Mouse (Mus musculus) heart, embryonic 14.5 days (tissue): Measurements from ENCODE around the gene Trpm6. TPM values are rescaled to one million over a fixed set of nuclear protein-coding genes. Genes with fewer than 3 reads are reported as not detected.

ENCODE experiments used
- ATAC-seq: fragments of 200-750 bp; cut with Nextera tagmentation; 2 replicates; pipeline ENCODE4 v1.8.0; 2017; ENCODE audit warnings: low read depth, moderate TSS enrichment; ENCODE audit not compliant: insufficient number of reproducible peaks, insufficient read depth, low FRiP score
- H3K27ac ChIP-seq, 2 experiments: fragments of 200-500 bp in 1 of 2; fragments of 300-500 bp in 1 of 2; sonication (generic) in 1 of 2; replicated peaks in 1 of 2; 2 replicates each; pipeline ENCODE4 v1.5.1; 2012 to 2014; ENCODE audit warnings: low read depth in 2 of 2, low read length in 2 of 2, control low read depth in 1 of 2, mild to moderate bottlenecking in 1 of 2, mixed read lengths in 1 of 2; ENCODE audit not compliant: control insufficient read depth in 1 of 2, insufficient read depth in 1 of 2
- H3K27me3 ChIP-seq: fragments of 300-500 bp; sonication (generic); 2 replicates; pipeline ENCODE4 v1.6.1; 2014; ENCODE audit warnings: mild to moderate bottlenecking, low read length, control low read depth; ENCODE audit not compliant: control insufficient read depth, insufficient read depth
- H3K36me3 ChIP-seq: fragments of 300-500 bp; sonication (generic); 2 replicates; pipeline ENCODE4 v1.6.1; 2014; ENCODE audit warnings: mild to moderate bottlenecking, control low read depth, low read length, mixed read lengths; ENCODE audit not compliant: control insufficient read depth, insufficient read depth
- H3K4me1 ChIP-seq, 2 experiments: fragments of 200-500 bp in 1 of 2; fragments of 300-500 bp in 1 of 2; sonication (generic) in 1 of 2; 2 replicates each; pipeline ENCODE4 v1.6.1; 2012 to 2014; ENCODE audit warnings: low read length in 2 of 2, control low read depth in 1 of 2, mixed read lengths in 1 of 2; ENCODE audit not compliant: control insufficient read depth in 2 of 2, insufficient read depth in 2 of 2
- H3K4me2 ChIP-seq: fragments of 300-500 bp; sonication (generic); 2 replicates; pipeline ENCODE4 v1.6.1; 2014; ENCODE audit warnings: mild to moderate bottlenecking, low read length
- H3K4me3 ChIP-seq, 2 experiments: fragments of 200-500 bp in 1 of 2; fragments of 300-500 bp in 1 of 2; sonication (generic) in 1 of 2; 2 replicates each; pipeline ENCODE4 v1.5.1; 2012 to 2014; ENCODE audit warnings: low read length in 2 of 2, mild to moderate bottlenecking in 2 of 2, control low read depth in 1 of 2, low read depth in 1 of 2, moderate library complexity in 1 of 2; ENCODE audit not compliant: control insufficient read depth in 1 of 2, insufficient read depth in 1 of 2
- H3K9ac ChIP-seq: fragments of 300-500 bp; sonication (generic); 2 replicates; pipeline ENCODE4 v1.6.1; 2014; ENCODE audit warnings: mild to moderate bottlenecking, low read length
- H3K9me3 ChIP-seq: fragments of 300-500 bp; sonication (generic); 2 replicates; pipeline ENCODE4 v1.6.1; 2016; ENCODE audit warnings: low read length, control low read depth; ENCODE audit not compliant: control insufficient read depth
- WGBS: fragments of 180-500 bp; shearing (Covaris S2); extraction: QIAGEN DNeasy Blood & Tissue Kit; methylation state at CpG from one replicate; pipeline ENCODE4 v1.1.7; 2014; 5-methylcytosine and 5-hydroxymethylcytosine counted together
- polyA plus RNA-seq: library from polyadenylated mRNA; unstranded; fragments of >200 nt; fragmentation: Nextera tagmentation; extraction: Ambion mirVana; gene quantifications from 2 replicates; pipeline ENCODE4 v1.2.1, GENCODE M21; 2014

Trpm6 gene
- polyA plus RNA-seq, 1 experiment from 2014 or later = 0.31 TPM

DNA sequence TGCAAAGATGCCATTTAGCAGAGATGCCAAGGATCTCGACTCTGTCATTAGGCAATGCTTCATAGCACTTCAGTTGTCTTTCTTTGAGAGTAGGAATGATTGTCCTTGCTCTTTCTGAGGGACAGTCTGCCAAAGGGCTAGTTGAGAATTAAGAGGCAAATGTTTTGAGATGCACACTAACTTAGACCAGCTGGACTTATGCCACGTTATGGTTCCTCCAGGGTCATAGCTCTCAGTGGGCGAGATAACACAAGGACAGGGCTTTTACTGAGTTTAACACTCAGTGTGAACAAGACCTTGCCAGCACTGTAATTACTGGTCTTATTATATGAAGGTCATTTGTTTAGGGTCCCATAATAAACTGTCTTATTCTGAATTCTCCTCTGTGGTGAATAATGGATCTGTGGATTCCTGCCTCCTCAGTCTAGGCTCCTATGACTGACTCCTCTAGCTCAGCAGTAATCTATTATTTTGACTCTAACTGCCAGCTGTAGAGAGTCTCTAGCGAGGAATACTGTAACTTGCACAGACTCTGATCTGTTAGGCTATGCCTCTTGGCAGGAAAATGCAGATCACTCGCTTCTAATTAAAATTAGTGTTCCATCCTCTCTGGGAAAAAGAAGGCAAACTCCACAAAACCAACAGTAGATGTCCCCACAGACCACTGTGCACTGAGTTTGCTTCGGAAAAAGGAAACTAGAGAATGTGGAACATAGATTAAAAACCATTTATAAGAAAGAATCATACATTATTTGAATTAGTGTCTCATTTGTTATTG lies 123.2 kb downstream of the Trpm6 start:
- ATAC-seq = no peak
- H3K4me3 ChIP-seq = no peak overlapping the region
- no peak overlapping the region for H3K27ac ChIP-seq
- no peaks in the 10 kb centered on the region for H3K36me3 ChIP-seq
- H3K27me3 ChIP-seq = no peaks in the 10 kb centered on the region
- H3K9ac ChIP-seq = no peak overlapping the region
- H3K4me1 ChIP-seq = peaks cover 0 to 3% of the 10 kb centered on the region in 2 experiments; a peak in 1 of 4 replicates
- 55% methylated on average over 6 of the region's 6 CpGs for WGBS
- no peaks in the 10 kb centered on the region for H3K9me3 ChIP-seq
- H3K4me2 ChIP-seq = no peak overlapping the region

DNA sequence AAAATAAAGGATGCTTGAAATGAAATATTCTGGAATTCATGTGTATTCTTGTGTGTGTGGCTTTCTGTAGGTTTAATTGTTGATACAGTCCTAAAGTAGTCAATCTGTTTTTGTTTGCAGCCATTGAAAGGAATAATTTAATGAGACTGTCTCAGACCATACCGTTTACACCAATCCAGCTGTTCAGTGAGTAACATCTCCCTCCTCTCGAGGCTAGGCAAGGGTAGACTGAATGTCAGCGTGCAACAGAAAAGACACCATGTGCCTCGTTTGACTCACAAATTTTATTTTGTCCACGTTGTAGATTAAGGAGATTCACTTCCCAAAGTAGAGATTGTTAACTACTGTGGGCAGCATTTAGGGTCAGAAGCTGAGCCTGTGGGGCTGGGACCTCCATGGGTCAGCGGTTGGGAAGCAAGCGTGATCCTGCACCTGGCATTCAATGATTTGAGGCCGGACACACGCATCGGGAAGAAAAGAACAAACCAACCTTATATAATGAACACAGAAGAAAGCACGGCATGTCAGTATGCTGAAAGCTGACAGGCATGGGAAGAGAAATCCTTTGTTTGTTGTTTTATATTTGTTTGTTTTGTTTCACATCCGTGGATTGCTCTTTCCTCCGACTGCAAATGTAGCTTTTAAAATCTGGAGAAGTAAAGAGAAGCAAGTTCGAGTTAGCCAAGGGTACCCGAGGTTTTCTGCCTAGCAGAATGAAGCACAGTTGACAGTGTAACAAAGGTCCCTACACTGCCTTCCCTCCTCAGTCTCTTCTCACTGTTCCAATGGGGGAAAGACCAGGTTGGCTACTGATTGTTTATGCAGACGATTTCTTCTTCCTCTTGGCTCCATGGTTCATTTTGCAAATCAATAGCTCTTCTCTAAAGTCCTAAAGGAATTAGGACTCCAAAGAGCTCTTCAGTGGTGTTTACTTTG lies 124.2 kb downstream of the Trpm6 start:
- Histone ChIP-seq H3K4me1 (peaks cover 0 to 3% of the 10 kb centered on the region in 2 experiments; a peak in 1 of 4 replicates), H3K9me3 (no peaks in the 10 kb centered on the region), H3K4me3 (no peak overlapping the region), H3K36me3 (no peaks in the 10 kb centered on the region), H3K4me2 (no peak overlapping the region), H3K27me3 (no peaks in the 10 kb centered on the region), H3K9ac (no peak overlapping the region), H3K27ac (no peak overlapping the region)
- no peak for ATAC-seq
- 73% methylated on average over 16 of the region's 16 CpGs for WGBS

DNA sequence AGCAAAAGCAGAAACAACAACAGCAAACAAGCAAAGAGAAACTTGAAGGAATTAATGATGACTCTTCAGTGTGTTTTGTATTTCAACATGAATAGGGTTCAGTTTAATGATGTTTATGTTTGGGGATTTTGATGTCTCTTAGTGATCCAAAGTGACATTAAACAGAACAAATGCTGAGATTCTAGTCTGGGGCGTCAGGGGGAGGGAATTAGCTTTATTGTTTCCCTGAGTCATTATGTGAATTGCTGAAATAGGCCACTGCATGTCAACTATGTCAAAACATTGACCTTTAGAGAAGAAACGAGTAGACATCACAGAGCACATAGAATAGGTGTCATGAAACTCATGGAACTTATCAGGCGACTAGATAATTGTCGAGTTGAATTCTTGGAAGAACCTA lies 129.5 kb downstream of the Trpm6 start:
- no peak for ATAC-seq
- WGBS = 67% methylated on average over 4 of the region's 4 CpGs
- no peak overlapping the region for H3K4me2 ChIP-seq

DNA sequence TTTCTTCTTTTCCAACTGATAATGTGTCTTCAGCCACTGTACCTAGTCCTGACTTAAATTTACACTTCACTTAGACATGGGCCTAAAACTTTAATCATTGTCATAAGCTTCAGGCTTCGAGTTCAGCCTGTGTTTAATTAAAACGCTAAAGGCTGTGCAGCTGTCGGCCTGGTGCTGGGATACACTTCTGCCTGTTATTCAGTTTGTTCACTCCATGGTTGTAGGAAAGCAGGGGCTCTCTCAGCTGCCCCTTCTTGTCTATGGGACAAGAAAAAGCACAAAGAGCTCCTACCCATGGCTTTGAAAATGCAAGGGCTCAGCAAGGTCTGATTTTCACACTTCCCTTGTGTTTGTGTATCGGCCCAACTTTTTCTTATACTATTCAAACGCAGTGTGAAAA lies 131.4 kb downstream of the Trpm6 start:
- no peak for ATAC-seq

More for the DNA sequence above, 129.5 kb downstream of the Trpm6 start:
- H3K9ac ChIP-seq = no peak overlapping the region
- no peaks in the 10 kb centered on the region for H3K4me1 ChIP-seq
- H3K27me3 ChIP-seq = no peaks in the 10 kb centered on the region
- H3K27ac ChIP-seq = no peak overlapping the region
- no peaks in the 10 kb centered on the region for H3K9me3 ChIP-seq
- H3K4me3 ChIP-seq = no peak overlapping the region
- no peaks in the 10 kb centered on the region for H3K36me3 ChIP-seq

DNA sequence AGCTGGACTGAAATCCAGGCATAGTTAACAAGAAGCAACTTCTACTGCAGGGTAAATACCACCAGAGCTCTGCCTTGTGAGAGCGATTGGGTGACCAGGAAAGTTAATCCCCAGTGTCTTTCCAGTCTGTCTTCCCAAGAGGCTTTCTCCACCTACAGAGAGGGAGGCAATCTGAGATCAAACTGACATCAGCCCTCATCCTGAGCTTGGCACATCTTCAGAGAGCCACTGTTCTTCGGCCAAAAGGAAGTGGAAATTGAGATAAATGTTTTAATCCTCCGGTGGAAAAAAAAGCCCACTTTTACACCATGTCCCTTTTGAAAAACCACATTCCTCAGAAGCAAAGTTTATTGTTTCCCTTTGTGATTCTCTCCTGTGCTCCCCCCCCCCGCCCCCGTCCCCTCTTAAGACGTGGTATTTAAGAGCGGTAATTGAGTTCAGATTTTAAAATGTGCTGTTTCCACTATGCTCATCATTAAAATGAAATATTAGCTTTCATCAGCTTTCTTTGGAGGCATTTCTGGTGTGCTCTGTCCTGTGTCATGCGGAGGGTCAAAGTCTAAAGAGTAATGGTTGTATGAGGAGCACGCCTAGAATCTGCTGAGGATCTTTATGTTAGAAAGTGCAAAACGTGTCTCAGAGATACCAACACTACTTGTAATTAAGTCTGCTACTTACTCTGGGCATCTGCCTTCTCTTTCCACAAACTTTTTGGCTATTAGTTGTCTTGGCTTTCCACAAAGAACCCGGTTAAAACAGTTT lies 138.0 kb downstream of the Trpm6 start:
- H3K9me3 ChIP-seq = no peaks in the 10 kb centered on the region
- H3K27me3 ChIP-seq = no peaks in the 10 kb centered on the region
- H3K36me3 ChIP-seq = no peaks in the 10 kb centered on the region
- no peak overlapping the region for H3K4me2 ChIP-seq
- WGBS = 61% methylated on average over 11 of the region's 11 CpGs
- no peak overlapping the region for H3K9ac ChIP-seq
- ATAC-seq = no peak
- no peak overlapping the region for H3K4me3 ChIP-seq
- no peaks in the 10 kb centered on the region for H3K4me1 ChIP-seq
- H3K27ac ChIP-seq = no peak overlapping the region

More for the DNA sequence above, 131.4 kb downstream of the Trpm6 start:
- no peak overlapping the region for H3K27ac ChIP-seq
- H3K36me3 ChIP-seq = no peaks in the 10 kb centered on the region
- H3K9me3 ChIP-seq = no peaks in the 10 kb centered on the region
- no peak overlapping the region for H3K4me3 ChIP-seq
- no peak overlapping the region for H3K9ac ChIP-seq
- H3K4me2 ChIP-seq = no peak overlapping the region
- 80% methylated on average over 5 of the region's 5 CpGs for WGBS
- no peaks in the 10 kb centered on the region for H3K27me3 ChIP-seq
- H3K4me1 ChIP-seq = no peaks in the 10 kb centered on the region

DNA sequence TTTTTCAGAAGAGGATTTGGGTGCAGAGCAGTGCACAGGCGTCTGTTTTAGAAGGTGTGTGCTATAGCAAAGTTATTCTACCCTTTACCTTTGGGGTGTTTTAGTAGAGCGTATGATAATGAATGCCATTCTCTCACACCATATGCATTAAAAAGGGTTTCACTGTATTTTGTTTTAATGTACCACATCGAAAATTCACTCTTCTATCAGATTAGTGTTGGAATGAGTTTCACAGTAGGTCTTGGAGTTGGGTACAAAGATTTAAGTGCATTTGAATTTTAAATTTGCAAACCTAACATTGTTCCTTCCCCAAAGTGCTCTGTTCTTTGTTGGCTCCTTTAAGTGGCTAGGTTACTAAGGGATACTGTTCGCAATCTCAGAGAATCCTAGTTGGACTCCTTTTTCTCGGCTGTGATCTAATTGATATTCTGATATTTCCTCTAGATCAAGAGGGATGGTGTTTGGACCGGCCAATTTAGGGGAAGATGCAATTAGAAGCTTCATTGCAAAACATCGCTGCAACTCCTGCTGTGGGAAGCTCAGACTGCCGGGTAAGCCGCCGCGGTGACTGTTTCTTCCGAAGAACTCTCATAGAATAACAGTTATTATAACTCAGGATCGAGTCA lies 138.8 kb downstream of the Trpm6 start:
- peak overlapping the region; percentile 48 for H3K9ac ChIP-seq
- H3K27me3 ChIP-seq = no peaks in the 10 kb centered on the region
- H3K4me3 ChIP-seq = peak overlapping the region in 1 of 2 experiments; percentile 27; a peak in 3 of 4 replicates
- no peaks in the 10 kb centered on the region for H3K4me1 ChIP-seq
- no peak for ATAC-seq
- H3K4me2 ChIP-seq = peak overlapping the region; percentile 59
- no peak overlapping the region for H3K27ac ChIP-seq
- H3K36me3 ChIP-seq = no peaks in the 10 kb centered on the region
- H3K9me3 ChIP-seq = no peaks in the 10 kb centered on the region
- WGBS = 41% methylated on average over 13 of the region's 13 CpGs
